Comparison of ENCODE assay signal across 8 mouse cellular contexts in the genomic region with DNA sequence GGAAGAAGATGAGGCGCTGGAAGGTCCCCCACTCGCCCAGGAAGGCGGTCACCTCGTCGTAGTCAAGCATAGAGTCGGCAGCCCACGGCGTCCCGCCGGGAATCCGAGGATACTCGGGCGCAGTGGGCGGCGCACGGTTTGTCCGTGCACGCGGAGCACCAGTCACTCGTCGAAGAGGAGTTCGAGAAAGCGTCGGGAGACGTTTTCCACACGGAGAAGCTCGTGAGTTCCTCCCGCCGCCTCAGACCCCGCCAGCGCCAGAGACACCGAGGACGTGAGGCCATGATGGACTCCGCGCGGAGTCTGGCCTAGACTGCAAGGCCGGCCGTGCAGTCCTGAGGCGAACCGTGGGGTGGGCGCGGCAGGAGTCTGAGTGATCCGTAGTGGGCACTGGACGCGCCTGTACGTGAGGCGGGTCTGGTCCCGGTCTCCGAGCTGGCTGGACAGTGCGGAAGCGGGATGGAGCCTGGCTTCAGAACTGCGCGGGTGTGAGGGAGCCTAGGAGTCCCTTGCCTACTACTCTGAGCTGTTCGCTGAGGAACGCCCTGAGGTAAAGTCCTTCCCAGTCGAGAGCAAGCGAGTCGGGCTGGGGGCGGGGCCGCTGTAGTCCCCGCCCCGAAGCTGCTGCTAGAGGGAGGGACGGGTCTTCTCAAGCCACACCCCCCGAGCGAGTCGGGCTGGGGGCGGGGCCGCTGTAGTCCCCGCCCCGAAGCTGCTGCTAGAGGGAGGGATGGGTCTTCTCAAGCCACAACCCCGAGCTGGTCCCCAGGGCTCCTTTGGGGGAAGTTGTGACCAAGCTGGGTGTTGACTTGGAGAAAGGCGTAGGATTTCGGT. TPM values are rescaled to one million over a fixed set of nuclear protein-coding genes. Genes with fewer than 3 reads are reported as not detected.
DNase-seq lines count a peak whose midpoint lies in the region; ATAC-seq and TF ChIP-seq lines count a peak whose summit lies in the region.

A gene (minus strand): TSS at position 545 of the 834 bp plus-strand sequence.

- peak within 1 kb of the TSS; percentile 94 for H3K4me2 ChIP-seq in hindbrain, postnatal 0 days (ENCODE audit: low read depth, low read length)

- peak; percentile 95 for ATAC-seq in common myeloid progenitor, adult 5-6 weeks (replicated peaks; ENCODE audit: low read depth, poor library complexity, severe bottlenecking)
- ATAC-seq in hindbrain, postnatal 0 days, result peak; percentile 95
- ATAC-seq in megakaryocyte progenitor cell, adult 5-6 weeks (replicated peaks; ENCODE audit: poor library complexity), result peak; percentile 97

- H3K36me3 ChIP-seq in hindbrain, postnatal 0 days (ENCODE audit: insufficient read depth, low read length), result no peaks in the 10 kb centered on the region; the same call in 1 of the 2 replicates

- no peaks in the 10 kb centered on the region for H3K27me3 ChIP-seq in hindbrain, postnatal 0 days (ENCODE audit: insufficient read depth, low read length)

- no peak for TF ChIP-seq CTCF in hindbrain, postnatal 0 days (IDR thresholded peaks at IDR 0.05; ENCODE audit: low read depth)

- 2% methylated on average over 67 of the region's 73 CpGs for WGBS in hindbrain, postnatal 0 days

- intact Hi-C loops in left cerebral cortex, postnatal 10 days (cut with DNase I), result loop anchor here (5.0 kb wide), 1 partner anchor 88 kb away; a partner anchor contains a TSS

- no peaks in the 10 kb centered on the region; the same call in 1 of the 2 replicates for H3K4me1 ChIP-seq in hindbrain, postnatal 0 days (ENCODE audit: insufficient read depth, low read length)

- H3K9me3 ChIP-seq in hindbrain, postnatal 0 days (ENCODE audit: low read length), result no peaks in the 10 kb centered on the region

- DNase-seq in adipocyte (ENCODE audit: low spot score), result peak; percentile 64
- DNase-seq in gastrocnemius, adult 8-10 months (ENCODE audit: low spot score in 2 of 2), result peak; percentile 72 to 73
- DNase-seq in hindbrain, postnatal 0 days (ENCODE audit: low spot score), result peak; percentile 87
- peak; percentile 25 to 81 for DNase-seq in left cerebral cortex, postnatal 10 days (ENCODE audit: extremely low spot score in 1 of 2, low spot score in 2 of 2)
- peak; percentile 66 to 74 for DNase-seq in right cerebral cortex, postnatal 10 days (ENCODE audit: low spot score in 2 of 2)
- DNase-seq in urinary bladder, postnatal 25 days (ENCODE audit: low spot score), result peak; percentile 70

- peak within 1 kb of the TSS; percentile 22; the same call in 1 of the 2 replicates for H3K27ac ChIP-seq in hindbrain, postnatal 0 days

- H3K4me3 ChIP-seq in hindbrain, postnatal 0 days (ENCODE audit: low read length), result peak within 1 kb of the TSS; percentile 60

- peak within 1 kb of the TSS; percentile 64 for H3K9ac ChIP-seq in hindbrain, postnatal 0 days (replicated peaks; ENCODE audit: low read length)

RNA-seq across cellular contexts. Expression of the gene that starts here (rescaled TPM):
- total RNA-seq in common myeloid progenitor, adult 5-6 weeks (2017), result 1.6 and 1.9 TPM in 2 replicates
- total RNA-seq in gastrocnemius, adult 8-10 months (2022), result 1 to 10 TPM in 1 of 4 experiments, under 1 TPM in 3; 0.58 to 1.6 (median 0.86) TPM
- total RNA-seq in hindbrain, postnatal 0 days (2014; rRNA removed), result 6.6 and 7.2 TPM in 2 replicates
- polyA plus RNA-seq in hindbrain, postnatal 0 days (2015; fragmentation: Nextera tagmentation; extraction: Ambion mirVana), result 6.2 and 6.3 TPM in 2 replicates
- 1 to 10 TPM; 2.4 to 2.9 TPM for total RNA-seq in left cerebral cortex, postnatal 10 days (2021)
- 1.4 and 3.0 TPM in 2 replicates for total RNA-seq in megakaryocyte progenitor cell, adult 5-6 weeks (2015)
- 0.71 and 2.3 TPM in 2 replicates for total RNA-seq in megakaryocyte progenitor cell, adult 5-6 weeks (2017)

Comparison
In these comparisons a context has a peak if more than half of its experiments do, and no peak if none do; other contexts are left out.
1. Peak in every context shown above with its lines: DNase-seq, ATAC-seq, H3K4me3 ChIP-seq and H3K27ac ChIP-seq.